Mouse (Mus musculus) neural tube, embryonic 13.5 days (tissue): Measurements from ENCODE around the gene Ahdc1. TPM values are rescaled to one million over a fixed set of nuclear protein-coding genes. Genes with fewer than 3 reads are reported as not detected.

ENCODE experiments used
- ATAC-seq: fragments of 200-750 bp; cut with Nextera tagmentation; 2 replicates; pipeline ENCODE4 v1.8.0; 2017; ENCODE audit warnings: low read depth, mild to moderate bottlenecking, moderate TSS enrichment, moderate library complexity
- H3K27ac ChIP-seq: fragments of 300-500 bp; sonication (generic); replicated peaks from 2 replicates; pipeline ENCODE4 v1.5.1; 2015; ENCODE audit warnings: moderate library complexity, mild to moderate bottlenecking, inconsistent platforms
- H3K27me3 ChIP-seq: fragments of 300-500 bp; sonication (generic); 2 replicates; pipeline ENCODE4 v1.6.1; 2015; ENCODE audit warnings: mild to moderate bottlenecking, inconsistent platforms
- H3K36me3 ChIP-seq: fragments of 300-500 bp; sonication (generic); 2 replicates; pipeline ENCODE4 v1.6.1; 2015; ENCODE audit warnings: mild to moderate bottlenecking, inconsistent platforms
- H3K4me1 ChIP-seq: fragments of 300-500 bp; sonication (generic); replicated peaks from 2 replicates; pipeline ENCODE4 v1.6.1; 2015; ENCODE audit warnings: inconsistent platforms
- H3K4me2 ChIP-seq: fragments of 300-500 bp; sonication (generic); 2 replicates; pipeline ENCODE4 v1.6.1; 2015; ENCODE audit warnings: inconsistent platforms, mild to moderate bottlenecking, moderate library complexity
- H3K4me3 ChIP-seq: fragments of 300-500 bp; sonication (generic); 2 replicates; pipeline ENCODE4 v1.5.1; 2015; ENCODE audit warnings: mild to moderate bottlenecking, inconsistent platforms
- H3K9ac ChIP-seq: fragments of 300-500 bp; sonication (generic); 2 replicates; pipeline ENCODE4 v1.6.1; 2015; ENCODE audit warnings: moderate library complexity, mild to moderate bottlenecking, inconsistent platforms
- H3K9me3 ChIP-seq: fragments of 300-500 bp; sonication (generic); 2 replicates; pipeline ENCODE4 v1.6.1; 2016; ENCODE audit warnings: inconsistent platforms
- WGBS: fragments of 180-500 bp; shearing (Covaris S2); methylation state at CpG from one replicate; pipeline ENCODE4 v1.1.7; 2015; 5-methylcytosine and 5-hydroxymethylcytosine counted together
- polyA plus RNA-seq: library from polyadenylated mRNA; unstranded; fragments of >200 nt; fragmentation: Nextera tagmentation; extraction: Ambion mirVana; gene quantifications from 2 replicates; pipeline ENCODE4 v1.2.1, GENCODE M21; 2015

Ahdc1 gene
- polyA plus RNA-seq, 1 experiment from 2014 or later, result 9.4 TPM

GRCm38 (mm10) chr4:133055163-133055951 is 44.3 kb downstream of the Ahdc1 start:
- no peak overlapping the region for H3K4me3 ChIP-seq
- 69% methylated on average over 8 of the region's 8 CpGs for WGBS
- no peaks in the 10 kb centered on the region for H3K9me3 ChIP-seq
- peak overlapping the region; percentile 52; the same call in 1 of the 2 replicates for H3K27ac ChIP-seq
- no peak for ATAC-seq
- H3K27me3 ChIP-seq, result no peaks in the 10 kb centered on the region
- no peak overlapping the region for H3K9ac ChIP-seq
- peaks cover 92% of the 10 kb centered on the region for H3K4me1 ChIP-seq
- H3K36me3 ChIP-seq, result peaks cover 21% of the 10 kb centered on the region
- H3K4me2 ChIP-seq, result no peak overlapping the region

GRCm38 (mm10) chr4:133056069-133056890 is 45.2 kb downstream of the Ahdc1 start:
- H3K4me2 ChIP-seq, result 0 out of 2 replicates have a peak overlapping the region, but pooled peaks have one; percentile 13
- ATAC-seq, result peak; percentile 77
- WGBS, result 5% methylated on average over 15 of the region's 15 CpGs
- no peak overlapping the region for H3K4me3 ChIP-seq
- no peaks in the 10 kb centered on the region for H3K9me3 ChIP-seq
- no peaks in the 10 kb centered on the region for H3K27me3 ChIP-seq
- H3K27ac ChIP-seq, result peak overlapping the region; percentile 52
- H3K9ac ChIP-seq, result peak overlapping the region; percentile 52; the same call in 1 of the 2 replicates
- H3K36me3 ChIP-seq, result peaks cover 30% of the 10 kb centered on the region
- H3K4me1 ChIP-seq, result peaks cover 83% of the 10 kb centered on the region

- no peak overlapping the region for H3K4me3 ChIP-seq
- no peaks in the 10 kb centered on the region for H3K27me3 ChIP-seq
- no peak overlapping the region for H3K9ac ChIP-seq
- no peak for ATAC-seq
- H3K36me3 ChIP-seq, result peaks cover 43% of the 10 kb centered on the region
- no peak overlapping the region for H3K4me2 ChIP-seq
- H3K27ac ChIP-seq, result peak overlapping the region; percentile 59
- peaks cover 70% of the 10 kb centered on the region for H3K4me1 ChIP-seq
- no peaks in the 10 kb centered on the region for H3K9me3 ChIP-seq
- WGBS, result 36% methylated on average over 7 of the region's 7 CpGs
These were observed 46.5 kb downstream of the Ahdc1 start for GRCm38 (mm10) chr4:133057389-133058122.

- WGBS, result 86% methylated on average over 4 of the region's 4 CpGs
- Histone ChIP-seq H3K9ac (no peak overlapping the region), H3K4me2 (no peak overlapping the region), H3K36me3 (peaks cover 48% of the 10 kb centered on the region), H3K27ac (peak overlapping the region; percentile 59; the same call in 1 of the 2 replicates), H3K4me1 (peaks cover 65% of the 10 kb centered on the region), H3K27me3 (no peaks in the 10 kb centered on the region), H3K9me3 (no peaks in the 10 kb centered on the region), H3K4me3 (no peak overlapping the region)
- ATAC-seq, result no peak
These were observed 47.0 kb downstream of the Ahdc1 start for GRCm38 (mm10) chr4:133058123-133058453.

- H3K4me3 ChIP-seq, result no peak overlapping the region
- peak overlapping the region; percentile 52; the same call in 1 of the 2 replicates for H3K27ac ChIP-seq
- H3K9me3 ChIP-seq, result no peaks in the 10 kb centered on the region
- 0 out of 2 replicates have a peak overlapping the region, but pooled peaks have one; percentile 26 for H3K9ac ChIP-seq
- 70% methylated on average over 11 of the region's 11 CpGs for WGBS
- peaks cover 61% of the 10 kb centered on the region for H3K4me1 ChIP-seq
- H3K27me3 ChIP-seq, result no peaks in the 10 kb centered on the region
- peaks cover 55% of the 10 kb centered on the region for H3K36me3 ChIP-seq
- ATAC-seq, result no peak
- H3K4me2 ChIP-seq, result no peak overlapping the region
These were observed 47.7 kb downstream of the Ahdc1 start for GRCm38 (mm10) chr4:133058513-133059480.

GRCm38 (mm10) chr4:133060702-133061101 is 49.6 kb downstream of the Ahdc1 start:
- Histone ChIP-seq H3K27ac (no peak overlapping the region), H3K9ac (no peak overlapping the region), H3K36me3 (peaks cover 62% of the 10 kb centered on the region), H3K4me1 (peaks cover 42% of the 10 kb centered on the region), H3K4me3 (no peak overlapping the region), H3K27me3 (no peaks in the 10 kb centered on the region), H3K9me3 (no peaks in the 10 kb centered on the region), H3K4me2 (no peak overlapping the region)
- ATAC-seq, result no peak
- WGBS, result 97% methylated on average over 11 of the region's 11 CpGs

- 91% methylated on average over 20 of the region's 20 CpGs for WGBS
- ATAC-seq, result no peak
- Histone ChIP-seq H3K9me3 (no peaks in the 10 kb centered on the region), H3K4me1 (peaks cover 31% of the 10 kb centered on the region), H3K4me2 (no peak overlapping the region), H3K36me3 (peaks cover 71% of the 10 kb centered on the region), H3K4me3 (no peak overlapping the region), H3K9ac (no peak overlapping the region), H3K27me3 (no peaks in the 10 kb centered on the region), H3K27ac (no peak overlapping the region)
These were observed 50.7 kb downstream of the Ahdc1 start for GRCm38 (mm10) chr4:133061798-133062197.

DNA sequence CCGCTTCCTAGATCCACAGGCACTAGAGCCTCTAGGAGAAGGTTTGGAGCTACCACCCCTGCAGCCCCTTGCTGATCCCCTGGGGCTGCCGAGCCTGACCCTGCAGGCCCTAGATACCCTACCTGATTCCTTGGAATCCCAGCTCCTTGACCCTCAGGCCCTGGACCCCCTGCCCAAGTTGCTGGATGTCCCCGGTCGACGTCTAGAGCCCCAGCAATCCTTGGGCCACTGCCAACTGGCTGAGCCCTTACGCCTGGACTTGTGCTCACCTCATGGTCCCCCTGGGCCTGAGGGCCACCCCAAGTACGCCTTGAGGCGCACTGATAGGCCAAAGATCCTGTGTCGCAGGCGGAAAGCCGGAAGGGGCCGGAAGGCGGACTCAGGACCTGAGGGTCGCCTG is 51.2 kb downstream of the Ahdc1 start:
- H3K36me3 ChIP-seq, result peaks cover 76% of the 10 kb centered on the region
- no peaks in the 10 kb centered on the region for H3K27me3 ChIP-seq
- H3K9me3 ChIP-seq, result no peaks in the 10 kb centered on the region
- no peak overlapping the region for H3K27ac ChIP-seq
- peaks cover 26% of the 10 kb centered on the region for H3K4me1 ChIP-seq
- 92% methylated on average over 14 of the region's 14 CpGs for WGBS
- no peak overlapping the region for H3K9ac ChIP-seq
- no peak overlapping the region for H3K4me3 ChIP-seq
- H3K4me2 ChIP-seq, result no peak overlapping the region
- no peak for ATAC-seq

DNA sequence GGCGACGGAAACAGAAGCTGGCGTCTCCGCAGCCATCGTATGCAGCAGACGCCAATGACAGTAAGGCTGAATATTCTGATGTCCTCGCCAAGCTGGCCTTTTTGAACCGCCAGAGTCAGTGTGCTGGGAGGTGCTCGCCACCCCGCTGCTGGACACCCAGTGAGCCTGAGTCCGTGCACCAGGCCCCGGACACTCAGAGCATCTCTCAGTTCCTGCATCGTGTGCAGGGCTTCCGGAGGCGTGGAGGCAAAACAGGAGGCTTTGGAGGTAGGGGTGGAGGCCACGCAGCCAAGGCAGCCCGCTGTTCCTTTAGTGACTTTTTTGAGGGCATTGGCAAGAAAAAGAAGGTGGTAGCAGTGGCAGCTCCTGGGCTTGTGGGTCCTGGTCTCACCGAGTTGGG is 52.1 kb downstream of the Ahdc1 start:
- WGBS, result 95% methylated on average over 18 of the region's 18 CpGs

DNA sequence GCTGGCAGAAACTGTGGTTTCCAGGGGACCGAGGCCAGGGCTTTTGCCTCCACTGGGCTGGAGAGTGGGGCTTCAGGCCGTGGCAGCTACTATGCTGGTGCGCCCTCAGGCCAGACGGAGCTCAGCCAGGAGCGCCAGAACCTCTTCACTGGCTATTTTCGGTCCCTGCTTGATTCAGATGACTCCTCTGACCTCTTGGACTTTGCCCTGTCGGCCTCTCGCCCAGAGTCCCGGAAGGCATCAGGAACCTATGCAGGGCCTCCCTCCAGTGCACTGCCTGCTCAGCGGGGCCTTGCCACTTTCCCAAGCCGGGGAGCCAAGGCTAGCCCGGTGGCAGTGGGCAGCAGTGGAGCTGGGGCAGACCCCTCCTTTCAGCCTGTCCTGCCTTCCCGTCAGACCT is 52.7 kb downstream of the Ahdc1 start:
- 89% methylated on average over 13 of the region's 13 CpGs for WGBS
- Histone ChIP-seq H3K36me3 (peaks cover 83% of the 10 kb centered on the region), H3K27ac (no peak overlapping the region), H3K4me1 (peaks cover 25% of the 10 kb centered on the region), H3K27me3 (no peaks in the 10 kb centered on the region), H3K9ac (no peak overlapping the region), H3K4me3 (no peak overlapping the region), H3K9me3 (no peaks in the 10 kb centered on the region), H3K4me2 (no peak overlapping the region)
- no peak for ATAC-seq

More for the DNA sequence above, 52.1 kb downstream of the Ahdc1 start:
- H3K27ac ChIP-seq, result no peak overlapping the region
- no peak for ATAC-seq
- H3K9me3 ChIP-seq, result no peaks in the 10 kb centered on the region
- peaks cover 25% of the 10 kb centered on the region for H3K4me1 ChIP-seq
- no peak overlapping the region for H3K9ac ChIP-seq
- peaks cover 77% of the 10 kb centered on the region for H3K36me3 ChIP-seq
- H3K4me3 ChIP-seq, result no peak overlapping the region
- H3K27me3 ChIP-seq, result no peaks in the 10 kb centered on the region
- H3K4me2 ChIP-seq, result no peak overlapping the region

GRCm38 (mm10) chr4:133064791-133065190 is 53.7 kb downstream of the Ahdc1 start:
- H3K4me3 ChIP-seq, result no peak overlapping the region

More at GRCm38 (mm10) chr4:133064791-133065190, 53.7 kb downstream of the Ahdc1 start:
- no peaks in the 10 kb centered on the region for H3K9me3 ChIP-seq
- no peak overlapping the region for H3K9ac ChIP-seq
- 96% methylated on average over 19 of the region's 19 CpGs for WGBS
- peaks cover 93% of the 10 kb centered on the region for H3K36me3 ChIP-seq
- peaks cover 18% of the 10 kb centered on the region for H3K4me1 ChIP-seq
- H3K27ac ChIP-seq, result no peak overlapping the region
- no peak overlapping the region for H3K4me2 ChIP-seq
- H3K27me3 ChIP-seq, result no peaks in the 10 kb centered on the region
- ATAC-seq, result no peak
